Mouse (Mus musculus) ES-E14 (cell line): ENCODE data around the gene Mylip. TPM values are rescaled to one million over a fixed set of nuclear protein-coding genes. Genes with fewer than 3 reads are reported as not detected.

Experiments used
- DNase-seq: peaks from one replicate; pipeline ENCODE4 v3.0.0-alpha.2; 2013; ENCODE audit warnings: low read depth, low spot score
- H3K27ac ChIP-seq: 2 replicates; pipeline ENCODE4 v1.5.1; 2012; ENCODE audit warnings: low read depth, mild to moderate bottlenecking, low read length, moderate library complexity, mixed read lengths; ENCODE audit not compliant: poor library complexity, insufficient read depth, severe bottlenecking
- H3K36me3 ChIP-seq: 2 replicates; pipeline ENCODE4 v1.6.1; 2012; ENCODE audit warnings: mild to moderate bottlenecking, low read length, moderate library complexity, mixed read lengths; ENCODE audit not compliant: control insufficient read depth, poor library complexity, insufficient read depth, severe bottlenecking
- H3K4me1 ChIP-seq, 2 experiments: fragments of 150-350 bp in 1 of 2; sonication (generic) in 1 of 2; 2 replicates each; pipeline ENCODE4 v1.6.1; 2012; ENCODE audit warnings: low read length in 2 of 2, mild to moderate bottlenecking in 1 of 2, mixed read lengths in 1 of 2; ENCODE audit not compliant: control insufficient read depth in 2 of 2, insufficient read depth in 2 of 2, poor library complexity in 1 of 2
- H3K4me3 ChIP-seq, 2 experiments: fragments of 150-350 bp in 1 of 2; sonication (generic) in 1 of 2; 2 replicates each; pipeline ENCODE4 v1.5.1; 2012; ENCODE audit warnings: low read length in 2 of 2, low read depth in 1 of 2, mild to moderate bottlenecking in 1 of 2, mixed read lengths in 1 of 2; ENCODE audit not compliant: insufficient read depth in 1 of 2, poor library complexity in 1 of 2, severe bottlenecking in 1 of 2
- H3K9ac ChIP-seq: 2 replicates; pipeline ENCODE4 v1.6.1; 2012; ENCODE audit warnings: low read depth, mild to moderate bottlenecking, low read length, mixed read lengths; ENCODE audit not compliant: poor library complexity, insufficient read depth, severe bottlenecking
- H3K9me3 ChIP-seq: fragments of 150-350 bp; sonication (generic); 2 replicates; pipeline ENCODE4 v1.6.1; 2012; ENCODE audit warnings: low read depth, mild to moderate bottlenecking, low read length; ENCODE audit not compliant: control insufficient read depth, insufficient read depth
- CHD2 ChIP-seq: IDR thresholded peaks from 2 replicates; pipeline ENCODE4 v1.6.1; 2014; ENCODE audit warnings: mild to moderate bottlenecking, low read depth, low read length, inconsistent platforms
- HCFC1 ChIP-seq: IDR thresholded peaks from 2 replicates; pipeline ENCODE4 v1.6.1; 2012; ENCODE audit warnings: low read length, inconsistent platforms, borderline replicate concordance; ENCODE audit not compliant: insufficient read depth
- MAFK ChIP-seq: IDR thresholded peaks from 2 replicates; pipeline ENCODE4 v1.6.1; 2014; ENCODE audit warnings: mild to moderate bottlenecking, low read depth, low read length, inconsistent platforms; ENCODE audit not compliant: insufficient read depth
- ZC3H11A ChIP-seq: IDR thresholded peaks from 2 replicates; pipeline ENCODE4 v1.6.1; 2012; ENCODE audit warnings: low read depth, mild to moderate bottlenecking, inconsistent platforms, low read length, borderline replicate concordance
- ZNF384 ChIP-seq: IDR thresholded peaks from 2 replicates; pipeline ENCODE4 v1.6.1; 2012; ENCODE audit warnings: low read depth, low read length, inconsistent platforms
- in situ Hi-C, 2 experiments: fragments of 600-800 bp; cut with MboI; formaldehyde crosslinking; loops; one replicate each; pipeline ENCODE4 v1.15.1; 2025; ENCODE audit warnings: low sequenced_read_pairs in 2 of 2, inconsistent platforms in 1 of 2; ENCODE audit not compliant: unreplicated experiment in 2 of 2
- total RNA-seq: library from RNA; depleted of rRNA; stranded (reverse); fragments of 300-350 nt; gene quantifications from 2 replicates; pipeline ENCODE4 v1.2.3, GENCODE M21; 2012

The Mylip gene
- total RNA-seq, 1 experiment, result 2.2 TPM

GRCm38 (mm10) chr13:45404269-45404668 lies 14.7 kb downstream of the Mylip start:
- no peak overlapping the region for H3K27ac ChIP-seq
- in situ Hi-C loops, result no loop called here
- H3K36me3 ChIP-seq, result peaks cover 13% of the 10 kb centered on the region

GRCm38 (mm10) chr13:45405194-45405810 lies 15.8 kb downstream of the Mylip start:
- Histone ChIP-seq H3K36me3 (peaks cover 13% of the 10 kb centered on the region), H3K27ac (no peak overlapping the region), H3K9me3 (no peaks in the 10 kb centered on the region), H3K4me3 (no peak overlapping the region), H3K9ac (no peak overlapping the region), H3K4me1 (no peaks in the 10 kb centered on the region)
- no peak for DNase-seq
- in situ Hi-C loops, result no loop called here
- no peak for TF ChIP-seq ZNF384
- TF ChIP-seq HCFC1, result no peak
- TF ChIP-seq ZC3H11A, result no peak
- TF ChIP-seq CHD2, result no peak
- TF ChIP-seq MAFK, result no peak

More at GRCm38 (mm10) chr13:45404269-45404668, 14.7 kb downstream of the Mylip start:
- no peak for DNase-seq
- TF ChIP-seq MAFK (no peak), ZNF384 (no peak), ZC3H11A (no peak), CHD2 (no peak), HCFC1 (no peak)
- Histone ChIP-seq H3K4me1 (no peaks in the 10 kb centered on the region), H3K9ac (no peak overlapping the region), H3K9me3 (no peaks in the 10 kb centered on the region), H3K4me3 (no peak overlapping the region)

GRCm38 (mm10) chr13:45406289-45406688 lies 16.7 kb downstream of the Mylip start:
- DNase-seq, result no peak
- Histone ChIP-seq H3K36me3 (peaks cover 13% of the 10 kb centered on the region; the same call in 1 of the 2 replicates), H3K4me3 (no peak overlapping the region), H3K9me3 (no peaks in the 10 kb centered on the region), H3K4me1 (no peaks in the 10 kb centered on the region), H3K27ac (no peak overlapping the region), H3K9ac (no peak overlapping the region)
- in situ Hi-C loops, result no loop called here
- TF ChIP-seq CHD2 (no peak), HCFC1 (no peak), ZNF384 (no peak), MAFK (no peak), ZC3H11A (no peak)

GRCm38 (mm10) chr13:45406703-45407102 lies 17.2 kb downstream of the Mylip start:
- Histone ChIP-seq H3K9me3 (no peaks in the 10 kb centered on the region), H3K9ac (no peak overlapping the region), H3K4me3 (no peak overlapping the region), H3K36me3 (peaks cover 13% of the 10 kb centered on the region; the same call in 1 of the 2 replicates), H3K4me1 (no peaks in the 10 kb centered on the region), H3K27ac (no peak overlapping the region)
- no peak for DNase-seq
- in situ Hi-C loops, result no loop called here
- no peak for TF ChIP-seq CHD2
- TF ChIP-seq HCFC1, result no peak
- TF ChIP-seq MAFK, result no peak
- TF ChIP-seq ZC3H11A, result no peak
- TF ChIP-seq ZNF384, result no peak

GRCm38 (mm10) chr13:45410936-45411335 lies 21.4 kb downstream of the Mylip start:
- in situ Hi-C loops, result no loop called here
- no peak overlapping the region for H3K9ac ChIP-seq
- H3K9me3 ChIP-seq, result no peaks in the 10 kb centered on the region
- H3K27ac ChIP-seq, result no peak overlapping the region
- DNase-seq, result no peak
- TF ChIP-seq ZNF384, result no peak
- peaks cover 11% of the 10 kb centered on the region; the same call in 1 of the 2 replicates for H3K36me3 ChIP-seq
- no peak overlapping the region for H3K4me3 ChIP-seq
- no peaks in the 10 kb centered on the region; a peak in 1 of 4 replicates for H3K4me1 ChIP-seq
